Mouse (Mus musculus) ES-E14 (cell line): ENCODE results near the gene Msn.

Source experiments
- CHD2 ChIP-seq: IDR thresholded peaks from 2 replicates; pipeline ENCODE4 v1.6.1; 2014; ENCODE audit warnings: mild to moderate bottlenecking, low read depth, low read length, inconsistent platforms
- MAFK ChIP-seq: IDR thresholded peaks from 2 replicates; pipeline ENCODE4 v1.6.1; 2014; ENCODE audit warnings: mild to moderate bottlenecking, low read depth, low read length, inconsistent platforms; ENCODE audit not compliant: insufficient read depth

GRCm38 (mm10) chrX:96117366-96117765 is 21.5 kb downstream of the Msn start:
- TF ChIP-seq CHD2 (no peak), MAFK (no peak)
